Mouse (Mus musculus) kidney, adult 2 months (tissue): Measurements from ENCODE around the gene Ifitm1.

Experiments used
- CTCF ChIP-seq: fragments of 200-500 bp; conservative IDR thresholded peaks from 2 replicates; pipeline ENCODE4 v1.5.1; 2011; ENCODE audit warnings: low read depth, mild to moderate bottlenecking, control low read depth, low read length, moderate library complexity, mixed read lengths; ENCODE audit not compliant: insufficient read depth, insufficient read length
- POLR2A ChIP-seq: fragments of 200-500 bp; IDR thresholded peaks from one replicate; pipeline ENCODE4 v1.6.1; 2011; ENCODE audit warnings: low read depth, low read length, control low read depth

DNA sequence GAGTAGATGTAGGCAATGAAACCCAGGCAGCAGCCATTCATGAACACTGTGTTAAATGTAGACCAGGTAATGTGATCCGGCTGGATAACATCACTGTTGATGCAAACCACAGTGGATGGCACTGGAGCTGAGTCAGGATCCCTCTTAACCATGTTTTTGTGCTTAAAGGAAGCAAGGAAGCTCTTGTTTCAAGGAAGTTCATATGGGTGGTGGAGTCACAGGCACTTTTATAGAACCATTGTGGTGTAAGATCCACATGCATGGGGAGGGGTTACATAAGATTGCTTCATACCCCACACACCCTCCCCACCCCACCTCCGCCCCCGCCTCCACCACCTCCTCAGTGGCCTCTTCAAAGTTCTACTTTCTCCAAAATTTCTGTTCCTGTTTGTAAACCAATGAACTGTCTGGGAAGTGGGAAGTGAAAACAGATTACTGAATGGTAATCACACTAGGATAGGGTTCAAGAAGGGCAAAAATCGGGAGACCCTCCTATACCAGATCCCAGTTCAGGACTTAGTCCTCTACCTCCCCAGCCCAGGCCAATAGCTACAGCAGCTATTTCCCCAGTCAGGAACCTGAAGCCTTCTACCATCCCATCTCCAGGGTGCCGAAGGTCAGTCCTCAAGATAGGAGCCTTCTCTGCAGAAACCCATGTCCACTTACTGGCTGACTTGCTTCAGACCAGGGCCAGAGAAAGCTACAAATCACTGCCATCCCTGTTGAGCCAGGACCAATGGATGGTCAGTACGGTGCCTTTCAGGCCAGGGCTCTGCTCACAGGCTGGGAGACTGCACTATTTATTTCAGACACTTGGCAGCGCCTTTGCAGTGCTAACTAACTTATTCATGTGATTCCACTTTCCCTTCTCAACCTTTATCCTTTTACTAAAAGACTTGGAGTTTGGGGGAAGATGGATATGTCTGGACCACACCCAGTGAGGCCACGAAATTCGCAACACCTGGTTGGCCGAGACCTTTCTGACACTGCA, 50.0 kb downstream of the Ifitm1 start:
- no peak for TF ChIP-seq CTCF
- no peak for TF ChIP-seq POLR2A
